Mouse (Mus musculus) forebrain, embryonic 10.5 days (tissue): Measurements from ENCODE around the gene Gm20661. TPM values are rescaled to one million over a fixed set of nuclear protein-coding genes. Genes with fewer than 3 reads are reported as not detected.
A peak's percentile ranks its signal among the peaks of the same experiment; 100 is the strongest.

Experiments
- DNase-seq: peaks from one replicate; pipeline ENCODE4 v3.0.0-alpha.2; 2017; ENCODE audit warnings: low spot score; ENCODE audit errors: extremely low spot score
- H3K27ac ChIP-seq: fragments of 300-500 bp; sonication (generic); 2 replicates; pipeline ENCODE4 v1.5.1; 2016; ENCODE audit warnings: mild to moderate bottlenecking
- H3K27me3 ChIP-seq: fragments of 300-500 bp; sonication (generic); 2 replicates; pipeline ENCODE4 v1.6.1; 2016; ENCODE audit warnings: mild to moderate bottlenecking; ENCODE audit not compliant: poor library complexity, severe bottlenecking
- H3K36me3 ChIP-seq: fragments of 300-500 bp; sonication (generic); replicated peaks from 2 replicates; pipeline ENCODE4 v1.6.1; 2016; ENCODE audit warnings: mild to moderate bottlenecking, moderate library complexity
- H3K4me1 ChIP-seq: fragments of 300-500 bp; sonication (generic); 2 replicates; pipeline ENCODE4 v1.6.1; 2016
- H3K4me3 ChIP-seq: fragments of 300-500 bp; sonication (generic); 2 replicates; pipeline ENCODE4 v1.5.1; 2016; ENCODE audit warnings: mild to moderate bottlenecking, moderate library complexity
- H3K9me3 ChIP-seq: fragments of 300-500 bp; sonication (generic); 2 replicates; pipeline ENCODE4 v1.6.1; 2016; ENCODE audit warnings: mild to moderate bottlenecking, moderate library complexity
- WGBS: fragments of 180-500 bp; shearing (Covaris S2); methylation state at CpG from one replicate; pipeline ENCODE4 v1.1.7; 2016; 5-methylcytosine and 5-hydroxymethylcytosine counted together
- polyA plus RNA-seq: library from polyadenylated mRNA; unstranded; fragments of >200 nt; fragmentation: Nextera tagmentation; extraction: Ambion mirVana; gene quantifications from 2 replicates; pipeline ENCODE4 v1.2.1, GENCODE M21; 2016

Gene Gm20661
- polyA plus RNA-seq = 0.92 and 1.4 TPM in 2 replicates

- peak within 1 kb of the TSS; percentile 73 for H3K4me3 ChIP-seq
- peaks cover 68% of the 10 kb centered on the region for H3K4me1 ChIP-seq
- DNase-seq = peak; percentile 59
Observed at GRCm38 (mm10) chr9:107982681-107983346, at the start of gene Gm20661. Gene Gm20661 (plus strand): TSS chr9:107983058.

GRCm38 (mm10) chr9:107934146-107934545 is 48.7 kb upstream of the Gm20661 start:
- Histone ChIP-seq H3K4me1 (peaks cover 46% of the 10 kb centered on the region), H3K27ac (no peak overlapping the region), H3K36me3 (no peaks in the 10 kb centered on the region), H3K9me3 (no peaks in the 10 kb centered on the region), H3K27me3 (peaks cover 47% of the 10 kb centered on the region), H3K4me3 (no peak overlapping the region)
- WGBS = 89% methylated on average over 11 of the region's 11 CpGs
- DNase-seq = no peak

More at GRCm38 (mm10) chr9:107982681-107983346, at the start of gene Gm20661:
- no peaks in the 10 kb centered on the region for H3K9me3 ChIP-seq
- H3K27me3 ChIP-seq = peaks cover 35% of the 10 kb centered on the region
- H3K27ac ChIP-seq = peak within 1 kb of the TSS; percentile 88
- no peaks in the 10 kb centered on the region for H3K36me3 ChIP-seq
- WGBS = 51% methylated on average over 14 of the region's 14 CpGs

GRCm38 (mm10) chr9:107935374-107935773 is 47.5 kb upstream of the Gm20661 start, which contains the start of gene Camkv:
Gene Camkv (plus strand): TSS chr9:107935674.
- WGBS = 8% methylated on average over 3 of the region's 3 CpGs
- Histone ChIP-seq H3K4me1 (peaks cover 46% of the 10 kb centered on the region), H3K36me3 (no peaks in the 10 kb centered on the region), H3K27ac (peak within 1 kb of the TSS; percentile 85), H3K27me3 (peaks cover 47% of the 10 kb centered on the region), H3K9me3 (no peaks in the 10 kb centered on the region), H3K4me3 (peak within 1 kb of the TSS; percentile 71)
- no peak for DNase-seq

DNA sequence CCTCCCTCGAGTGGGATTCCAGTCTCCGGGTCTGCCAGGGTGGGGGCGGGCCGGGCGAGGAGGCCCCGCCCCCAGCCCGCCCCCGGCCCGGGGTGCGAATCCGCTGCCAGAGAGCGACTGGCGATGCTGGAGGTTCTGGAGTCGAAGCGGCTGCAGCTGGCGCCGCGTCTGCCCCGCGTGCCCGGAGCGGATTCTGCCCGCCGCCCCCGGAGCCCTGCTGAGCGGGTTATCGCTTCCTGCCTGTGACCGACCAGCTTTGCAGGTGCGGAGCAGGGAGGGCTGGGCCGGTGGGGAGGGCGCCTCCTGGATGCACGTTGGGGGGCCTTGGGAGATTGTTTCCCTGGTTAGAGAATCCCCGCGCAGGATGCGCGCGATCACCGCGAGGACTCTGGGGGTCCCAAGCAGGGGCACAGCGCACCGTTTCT is 47.1 kb upstream of the Gm20661 start:
- Histone ChIP-seq H3K36me3 (no peaks in the 10 kb centered on the region), H3K27me3 (peaks cover 47% of the 10 kb centered on the region), H3K4me3 (peak overlapping the region; percentile 71), H3K27ac (peak overlapping the region; percentile 85), H3K9me3 (no peaks in the 10 kb centered on the region), H3K4me1 (peaks cover 46% of the 10 kb centered on the region)
- DNase-seq = peak; percentile 56
- 1% methylated on average over 41 of the region's 41 CpGs for WGBS

- no peaks in the 10 kb centered on the region for H3K9me3 ChIP-seq
- peak overlapping the region; percentile 85 for H3K27ac ChIP-seq
- peak; percentile 41 for DNase-seq
- H3K36me3 ChIP-seq = no peaks in the 10 kb centered on the region
- peaks cover 47% of the 10 kb centered on the region for H3K27me3 ChIP-seq
- H3K4me1 ChIP-seq = peaks cover 46% of the 10 kb centered on the region
- under 1% methylated on average over 29 of the region's 29 CpGs for WGBS
- peak overlapping the region; percentile 71 for H3K4me3 ChIP-seq
Observed at GRCm38 (mm10) chr9:107936215-107936822, 46.5 kb upstream of the Gm20661 start.

- H3K27ac ChIP-seq = peak overlapping the region; percentile 85
- no peaks in the 10 kb centered on the region for H3K9me3 ChIP-seq
- H3K36me3 ChIP-seq = no peaks in the 10 kb centered on the region
- H3K27me3 ChIP-seq = peaks cover 47% of the 10 kb centered on the region
- DNase-seq = no peak
- peak overlapping the region; percentile 71 for H3K4me3 ChIP-seq
- H3K4me1 ChIP-seq = peaks cover 43% of the 10 kb centered on the region
- 10% methylated on average over 3 of the region's 3 CpGs for WGBS
Observed at GRCm38 (mm10) chr9:107936831-107937230, 46.0 kb upstream of the Gm20661 start.

- Histone ChIP-seq H3K27ac (no peak overlapping the region), H3K4me3 (no peak overlapping the region), H3K9me3 (no peaks in the 10 kb centered on the region), H3K36me3 (peaks cover 28% of the 10 kb centered on the region), H3K27me3 (no peaks in the 10 kb centered on the region), H3K4me1 (peaks cover 23% of the 10 kb centered on the region)
- DNase-seq = no peak
- 91% methylated on average over 31 of the region's 31 CpGs for WGBS
Observed at GRCm38 (mm10) chr9:107947241-107948194, 35.3 kb upstream of the Gm20661 start.

DNA sequence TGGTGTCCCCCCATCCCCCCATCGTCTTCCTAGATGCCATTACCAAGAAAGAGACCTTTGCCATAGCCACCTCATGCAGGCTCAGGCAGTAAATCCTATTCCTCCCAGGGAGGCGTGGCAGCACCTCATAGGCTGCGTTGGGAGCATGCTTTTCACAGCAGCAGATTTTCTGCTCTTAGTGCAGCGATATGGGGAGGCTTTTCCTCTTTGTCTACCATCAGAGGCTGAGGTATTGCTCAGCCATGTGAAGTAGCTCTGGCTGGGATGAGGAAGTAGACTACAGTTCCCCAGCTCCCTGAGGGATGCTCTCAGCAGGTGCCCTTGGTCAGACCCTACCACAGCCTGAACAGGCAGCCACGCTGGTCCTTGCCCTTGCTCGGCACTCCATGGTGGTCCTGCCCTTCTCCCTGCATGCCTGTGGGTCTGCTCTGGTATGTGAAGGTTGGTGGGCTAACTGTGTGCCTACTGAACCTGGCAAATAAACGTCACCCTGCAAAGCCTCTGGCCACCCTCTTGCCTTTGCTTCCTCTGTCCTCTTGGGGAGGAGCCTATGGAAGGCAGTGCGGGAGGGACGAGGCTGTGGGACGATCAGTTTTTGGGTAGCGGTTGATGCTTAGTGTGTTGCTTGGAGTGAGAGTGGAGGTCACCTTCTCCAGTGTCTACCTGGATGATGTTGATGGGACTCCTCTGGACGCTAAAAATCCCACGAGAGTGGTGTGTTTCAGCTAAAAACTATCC is 33.5 kb upstream of the Gm20661 start:
- Histone ChIP-seq H3K27me3 (no peaks in the 10 kb centered on the region), H3K4me1 (peaks cover 28% of the 10 kb centered on the region), H3K27ac (no peak overlapping the region), H3K36me3 (peaks cover 28% of the 10 kb centered on the region), H3K4me3 (no peak overlapping the region), H3K9me3 (no peaks in the 10 kb centered on the region)
- no peak for DNase-seq
- 78% methylated on average over 13 of the region's 13 CpGs for WGBS

DNA sequence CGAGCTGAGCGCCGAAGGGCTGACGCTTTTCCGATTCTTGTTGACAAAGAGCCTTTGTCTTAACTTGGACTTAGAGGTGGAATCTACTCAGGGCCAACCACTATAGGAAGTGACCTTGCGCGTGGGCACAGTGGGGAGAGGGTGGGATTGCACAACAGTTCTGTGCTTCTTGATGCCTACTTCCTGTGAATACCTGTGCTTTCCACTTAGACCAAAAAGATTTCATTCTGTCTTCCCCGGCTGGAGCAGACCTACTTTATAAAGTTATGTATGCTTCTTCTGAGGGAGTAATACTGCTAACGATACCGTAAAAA is 33.0 kb upstream of the Gm20661 start, which contains the start of gene Traip:
Gene Traip, plus strand, starts transcription at position 215 of the 314 bp plus-strand sequence.
- Histone ChIP-seq H3K36me3 (peaks cover 28% of the 10 kb centered on the region), H3K4me1 (peaks cover 28% of the 10 kb centered on the region), H3K4me3 (peak within 1 kb of the TSS; percentile 88), H3K27ac (peak within 1 kb of the TSS; percentile 91), H3K9me3 (no peaks in the 10 kb centered on the region), H3K27me3 (no peaks in the 10 kb centered on the region)
- no peak for DNase-seq
- WGBS = 92% methylated on average over 10 of the region's 10 CpGs

DNA sequence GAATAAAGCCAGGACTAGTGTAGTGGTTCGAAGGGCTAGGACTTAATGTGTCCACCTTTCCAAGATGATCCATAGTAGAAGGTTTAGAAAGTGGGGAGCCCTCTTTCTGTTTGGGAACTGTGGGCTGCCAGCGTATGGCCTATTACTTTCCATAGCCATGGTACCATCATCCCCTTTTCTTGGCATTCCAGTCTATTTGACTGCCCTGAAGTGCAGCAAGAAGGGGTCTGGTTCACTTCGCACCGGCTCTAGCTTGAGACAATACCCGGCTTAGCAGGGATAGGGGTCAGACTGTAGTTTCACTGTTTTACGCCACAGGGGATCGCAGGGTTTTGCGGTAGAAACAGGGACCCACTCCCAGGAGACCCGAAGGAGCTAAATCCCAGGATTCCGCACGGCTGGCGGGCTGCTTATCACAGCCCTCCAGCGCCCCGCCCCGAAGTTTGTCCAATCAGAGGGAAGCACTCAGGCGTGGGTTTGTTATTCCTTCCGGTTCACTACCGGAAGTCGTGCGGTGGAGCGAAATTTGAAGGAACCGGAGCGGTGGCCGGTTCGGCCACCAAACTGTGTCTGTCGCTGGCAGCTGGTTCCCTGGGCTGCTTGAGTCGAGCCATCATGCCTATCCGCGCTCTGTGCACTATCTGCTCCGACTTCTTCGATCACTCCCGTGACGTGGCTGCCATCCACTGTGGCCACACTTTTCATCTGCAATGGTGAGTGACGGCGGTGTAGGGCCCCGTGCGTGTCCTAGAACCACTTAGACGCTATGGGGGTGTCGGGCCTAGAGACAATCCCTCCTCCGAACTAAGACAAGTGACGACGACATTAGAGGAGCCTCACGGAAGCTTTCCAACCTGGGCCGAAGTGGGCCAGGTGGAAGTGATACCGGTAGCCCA is 32.1 kb upstream of the Gm20661 start:
- Histone ChIP-seq H3K36me3 (peaks cover 33% of the 10 kb centered on the region), H3K4me3 (peak overlapping the region; percentile 88), H3K27ac (peak overlapping the region; percentile 91), H3K4me1 (peaks cover 28% of the 10 kb centered on the region), H3K9me3 (no peaks in the 10 kb centered on the region), H3K27me3 (no peaks in the 10 kb centered on the region)
- peak; percentile 92 for DNase-seq
- 11% methylated on average over 45 of the region's 45 CpGs for WGBS

DNA sequence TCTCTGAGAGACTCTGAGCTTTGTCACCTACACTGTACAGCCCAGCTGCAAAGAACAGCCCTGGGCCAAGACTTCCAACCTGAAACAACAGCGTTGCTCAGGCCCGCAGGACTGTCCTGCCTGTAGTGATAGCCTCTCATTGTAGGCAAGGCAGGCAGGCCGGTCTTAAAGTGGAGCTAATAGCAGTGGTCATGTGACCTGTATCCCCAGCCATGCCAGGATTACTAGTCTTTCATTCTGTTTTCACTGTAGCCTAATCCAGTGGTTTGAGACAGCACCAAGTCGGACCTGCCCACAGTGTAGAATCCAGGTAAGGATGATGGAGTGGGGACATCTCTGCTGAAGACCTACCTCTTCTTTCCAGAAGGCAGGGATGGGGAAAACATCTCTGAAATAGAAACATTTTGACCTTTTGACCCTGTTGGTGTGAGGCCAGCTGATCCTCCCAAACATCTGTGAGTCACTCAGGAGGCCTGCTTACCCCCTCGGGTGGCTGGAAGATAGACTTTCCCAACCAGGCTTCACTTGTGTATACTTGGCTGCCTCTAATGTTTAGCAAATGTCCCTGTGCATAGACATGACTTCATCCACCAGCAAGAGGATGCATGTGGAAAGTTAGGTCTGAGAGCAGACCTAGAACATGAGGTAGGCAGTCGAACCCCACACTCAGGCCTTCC is 27.1 kb upstream of the Gm20661 start:
- peaks cover 29% of the 10 kb centered on the region for H3K4me1 ChIP-seq
- no peak overlapping the region for H3K4me3 ChIP-seq
- H3K36me3 ChIP-seq = peaks cover 58% of the 10 kb centered on the region
- no peaks in the 10 kb centered on the region for H3K9me3 ChIP-seq
- DNase-seq = no peak
- H3K27me3 ChIP-seq = no peaks in the 10 kb centered on the region
- H3K27ac ChIP-seq = no peak overlapping the region
- 83% methylated on average over 6 of the region's 6 CpGs for WGBS
